Mouse (Mus musculus) ovary, adult 2 months (tissue): ENCODE measurements around the gene Mex3a. TPM values are rescaled to one million over a fixed set of nuclear protein-coding genes. Genes with fewer than 3 reads are reported as not detected.

Source experiments
- polyA plus RNA-seq: library from polyadenylated mRNA; depleted of rRNA; stranded (reverse); fragments of >200 nt; gene quantifications from 2 replicates; pipeline ENCODE4 v1.2.3, GENCODE M21; 2012; rRNA removed

The Mex3a gene
- polyA plus RNA-seq = 17.5 and 19.7 TPM in 2 replicates

DNA sequence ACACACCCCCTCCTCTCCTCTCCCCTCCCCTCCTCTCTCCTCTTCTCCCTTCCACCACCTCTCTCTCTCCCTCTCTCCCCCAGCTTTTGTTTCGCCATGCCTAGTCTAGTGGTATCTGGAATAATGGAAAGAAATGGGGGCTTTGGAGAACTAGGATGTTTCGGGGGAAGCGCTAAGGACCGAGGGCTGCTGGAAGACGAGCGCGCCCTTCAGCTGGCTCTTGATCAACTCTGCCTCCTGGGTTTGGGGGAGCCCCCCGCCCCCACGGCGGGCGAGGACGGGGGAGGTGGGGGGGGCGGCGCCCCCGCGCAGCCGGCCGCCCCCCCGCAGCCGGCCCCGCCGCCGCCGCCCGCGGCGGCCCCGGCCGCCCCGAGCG is at the start of gene Mex3a:
Mex3a (plus strand) TSS at position 97 of the 376 bp plus-strand sequence.

GRCm38 (mm10) chr3:88509692-88510420 is 22.3 kb upstream of the Mex3a start, which contains the start of gene Lmna:
Gene Lmna, minus strand, starts transcription at chr3:88509956.

GRCm38 (mm10) chr3:88548180-88548917 is 16.2 kb downstream of the Mex3a start, which contains the start of gene Rab25:
Gene Rab25, minus strand, starts transcription at chr3:88548300.

GRCm38 (mm10) chr3:88552676-88553524 is 20.7 kb downstream of the Mex3a start, which contains the start of gene Lamtor2:
Gene Lamtor2, minus strand, starts transcription at chr3:88553074.

DNA sequence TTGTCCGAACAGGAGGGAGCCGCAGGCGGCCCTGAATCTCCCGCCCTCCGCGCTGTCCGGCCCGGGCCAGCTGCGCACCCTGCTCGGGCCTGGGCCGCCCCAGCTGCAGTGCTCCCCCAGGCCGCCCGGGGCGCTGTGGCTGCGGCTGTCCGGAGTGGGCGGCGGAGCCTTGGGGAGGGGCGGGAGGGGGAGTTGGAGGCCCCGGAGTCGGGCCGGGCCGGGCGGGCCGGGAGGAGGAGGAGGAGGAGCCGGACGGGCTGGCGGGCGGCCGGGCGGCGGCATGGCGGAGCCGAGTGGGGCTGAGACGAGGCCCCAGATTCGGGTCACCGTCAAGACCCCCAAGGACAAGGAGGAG is 21.3 kb downstream of the Mex3a start, which contains the start of gene Ubqln4:
Ubqln4 (plus strand) TSS at position 234 of the 355 bp plus-strand sequence.

DNA sequence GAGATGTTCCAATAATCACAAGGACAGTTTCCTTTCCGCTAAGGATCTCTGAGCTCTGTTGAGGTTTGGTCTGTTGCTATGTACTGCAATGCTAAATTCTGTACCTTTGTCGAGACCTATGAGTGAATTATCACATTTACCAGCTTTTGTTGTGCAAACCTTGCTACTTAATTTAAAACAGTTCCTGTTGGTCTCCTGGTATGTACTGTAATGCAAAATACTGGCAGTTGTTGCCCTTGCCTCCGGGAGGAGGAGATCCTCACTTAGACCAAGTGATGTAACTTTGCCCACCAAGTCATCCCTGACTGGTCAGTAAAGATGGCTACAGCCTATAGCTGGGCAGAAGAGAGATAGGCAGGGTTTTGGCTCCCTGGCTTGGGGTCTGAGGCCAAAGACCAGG is 43.3 kb downstream of the Mex3a start, which contains the start of gene Ssr2:
Ssr2 (plus strand) TSS at position 337 of the 400 bp plus-strand sequence.

Other genes with a start within 250 kb of the Mex3a start
- gene Gm38392, start 245.2 kb upstream of the Mex3a start, polyA plus RNA-seq = 0.13 and 0.24 TPM in 2 replicates
- 3.0 and 4.3 TPM in 2 replicates for gene Tsacc, start 235.4 kb upstream of the Mex3a start, polyA plus RNA-seq
- gene Cct3, start 235.3 kb upstream of the Mex3a start, polyA plus RNA-seq = 186 and 218 TPM in 2 replicates
- gene Glmp, start 207.4 kb upstream of the Mex3a start, polyA plus RNA-seq = 167 and 226 TPM in 2 replicates
- gene Tmem79, start 196.2 kb upstream of the Mex3a start, polyA plus RNA-seq = 11.4 and 14.7 TPM in 2 replicates
- gene Smg5, start 196.1 kb upstream of the Mex3a start, polyA plus RNA-seq = 91.2 and 94.9 TPM in 2 replicates
- gene Paqr6, start 167.8 kb upstream of the Mex3a start, polyA plus RNA-seq = 35.6 and 45.5 TPM in 2 replicates
- gene Bglap3, start 159.7 kb upstream of the Mex3a start, polyA plus RNA-seq = 0.33 and 0.38 TPM in 2 replicates
- gene Bglap2, start 153.7 kb upstream of the Mex3a start, polyA plus RNA-seq = not detected in 2 replicates
- not detected in 2 replicates for gene Bglap, start 147.9 kb upstream of the Mex3a start, polyA plus RNA-seq
- 107 and 123 TPM in 2 replicates for gene Pmf1, start 122.1 kb upstream of the Mex3a start, polyA plus RNA-seq
- gene Slc25a44, start 107.3 kb upstream of the Mex3a start, polyA plus RNA-seq = 31.8 and 37.9 TPM in 2 replicates
- gene Sema4a, start 71.2 kb upstream of the Mex3a start, polyA plus RNA-seq = 40.9 and 48.8 TPM in 2 replicates
- gene Lmna, start 22.4 kb upstream of the Mex3a start, polyA plus RNA-seq = 370 and 373 TPM in 2 replicates
- 41.8 and 42.1 TPM in 2 replicates for gene Rab25, start 15.9 kb downstream of the Mex3a start, polyA plus RNA-seq
- 134 and 152 TPM in 2 replicates for gene Lamtor2, start 20.7 kb downstream of the Mex3a start, polyA plus RNA-seq
- gene Ubqln4, start 21.4 kb downstream of the Mex3a start, polyA plus RNA-seq = 89.1 and 108 TPM in 2 replicates
- gene Ssr2, start 43.5 kb downstream of the Mex3a start, polyA plus RNA-seq = 219 and 314 TPM in 2 replicates
- 83.5 and 83.9 TPM in 2 replicates for gene Arhgef2, start 73.6 kb downstream of the Mex3a start, polyA plus RNA-seq
- gene Rxfp4, start 120.7 kb downstream of the Mex3a start, polyA plus RNA-seq = not detected in 2 replicates
- gene Khdc4, start 153.4 kb downstream of the Mex3a start, polyA plus RNA-seq = 54.8 and 71.4 TPM in 2 replicates
- gene Rit1, start 184.4 kb downstream of the Mex3a start, polyA plus RNA-seq = 41.5 and 49.2 TPM in 2 replicates
- 12.0 and 14.1 TPM in 2 replicates for gene Syt11, start 242.8 kb downstream of the Mex3a start, polyA plus RNA-seq